Mouse (Mus musculus) mesoderm, embryonic 11.5 days (tissue): ENCODE data around the gene Gusb.
A peak's percentile ranks its signal among the peaks of the same experiment; 100 is the strongest.
"Not testable (repeated sequence)": the region's sequence is repeated elsewhere in the genome, so short reads cannot be mapped to it uniquely, and the experiment has no call there.

Experiments
- DNase-seq: peaks from one replicate; pipeline ENCODE4 v3.0.0-alpha.2; 2012; ENCODE audit warnings: low read depth, low spot score

Gusb gene

GRCm38 (mm10) chr5:130002301-130003146 lies at the start of gene Gusb:
Gene Gusb (minus strand): TSS chr5:130003049.
- peak; percentile 83 for DNase-seq

- no peak for DNase-seq
These were observed 49.7 kb upstream of the Gusb start for GRCm38 (mm10) chr5:130052510-130052909.

- no peak for DNase-seq
These were observed 48.4 kb upstream of the Gusb start for GRCm38 (mm10) chr5:130051073-130051860.

DNA sequence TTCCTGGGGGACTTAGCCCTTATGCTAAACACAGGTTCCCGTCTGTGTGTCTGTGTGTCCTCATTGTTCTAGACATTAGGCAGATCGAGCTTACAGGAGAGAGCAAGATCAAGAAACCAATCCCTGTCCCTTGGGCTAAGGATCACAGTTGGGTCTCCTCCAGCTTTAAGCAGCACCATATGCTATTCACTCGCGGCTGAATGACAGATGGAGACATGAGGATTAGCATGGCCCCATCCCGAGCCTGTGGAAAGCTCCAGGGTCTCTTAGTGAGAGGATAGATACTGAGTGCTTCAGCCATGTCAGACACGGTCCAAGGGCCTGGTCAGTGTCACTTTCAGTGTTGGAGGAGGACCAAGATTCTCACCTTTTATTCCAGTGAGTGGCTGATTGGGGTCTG lies 47.6 kb upstream of the Gusb start:
- DNase-seq, result no peak

- no peak for DNase-seq
These were observed 46.1 kb upstream of the Gusb start for GRCm38 (mm10) chr5:130048786-130049520.

GRCm38 (mm10) chr5:130047013-130047412 lies 44.2 kb upstream of the Gusb start:
- DNase-seq, result no peak

GRCm38 (mm10) chr5:130046589-130046988 lies 43.7 kb upstream of the Gusb start:
- DNase-seq, result no peak

GRCm38 (mm10) chr5:130046100-130046499 lies 43.3 kb upstream of the Gusb start:
- DNase-seq, result no peak

DNA sequence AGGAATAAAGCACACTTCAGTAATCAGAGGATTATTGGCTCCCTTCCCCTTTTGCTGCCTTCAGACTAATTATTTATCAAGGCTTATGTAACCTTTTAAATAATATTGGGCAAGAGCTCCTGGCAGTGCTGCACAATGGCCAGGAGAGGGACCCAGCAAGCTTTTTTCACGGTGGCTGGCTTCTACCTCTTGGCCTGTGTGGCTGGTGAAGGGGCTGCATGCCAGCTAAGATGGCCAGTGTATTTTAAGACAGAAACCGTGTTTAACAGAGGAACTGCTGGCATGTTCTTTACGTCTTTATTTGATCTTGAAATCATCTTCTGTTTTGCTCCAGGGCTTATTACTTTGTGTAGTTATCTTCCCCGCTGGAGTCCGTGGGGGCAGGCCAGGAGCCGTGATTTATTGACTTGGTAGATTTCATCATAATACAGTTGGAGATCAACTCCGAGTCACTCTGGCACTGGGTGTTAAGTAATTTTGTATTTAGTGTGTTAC lies 41.4 kb upstream of the Gusb start:
- peak; percentile 20 for DNase-seq

- no peak for DNase-seq
These were observed 40.9 kb upstream of the Gusb start for GRCm38 (mm10) chr5:130043741-130044140.

DNA sequence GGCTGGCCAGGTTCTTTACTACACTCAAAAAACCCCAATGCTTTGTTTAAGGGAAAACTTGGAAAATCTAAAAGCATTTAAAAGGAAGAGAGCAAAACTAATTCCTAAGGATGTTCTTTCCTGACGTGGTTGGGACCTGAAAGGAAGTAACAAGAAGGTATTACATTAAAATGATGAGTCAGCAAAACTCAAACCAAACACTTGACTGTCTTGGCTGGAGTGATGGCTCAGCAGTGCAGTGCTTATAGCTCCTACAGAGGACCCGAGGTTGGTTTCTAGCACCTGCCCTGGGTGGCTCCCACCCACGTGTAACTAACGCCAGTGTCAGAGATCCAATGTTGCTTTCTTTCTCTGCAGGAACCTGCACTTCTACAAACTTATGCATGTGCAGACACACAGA lies 38.4 kb upstream of the Gusb start:
- DNase-seq, result no peak

DNA sequence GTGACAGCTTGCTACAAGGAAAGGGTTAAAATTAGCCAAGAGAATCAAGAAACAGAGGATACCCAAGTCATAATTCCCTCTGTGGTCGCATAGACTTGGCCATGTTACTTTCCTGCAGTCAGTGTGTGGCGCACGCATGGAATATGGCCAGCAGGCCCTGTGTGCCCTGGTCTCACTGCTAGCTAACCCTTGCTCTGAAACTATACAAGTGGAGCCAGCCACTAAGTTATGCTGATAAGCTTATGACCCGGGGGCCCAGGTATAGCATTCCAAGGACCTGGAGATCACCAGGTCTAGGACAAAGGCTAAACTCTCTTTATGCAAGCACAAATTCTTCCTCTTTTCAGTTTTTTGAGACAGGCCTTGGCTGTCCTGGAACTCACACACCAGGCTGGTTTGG lies 37.9 kb upstream of the Gusb start:
- no peak for DNase-seq

DNA sequence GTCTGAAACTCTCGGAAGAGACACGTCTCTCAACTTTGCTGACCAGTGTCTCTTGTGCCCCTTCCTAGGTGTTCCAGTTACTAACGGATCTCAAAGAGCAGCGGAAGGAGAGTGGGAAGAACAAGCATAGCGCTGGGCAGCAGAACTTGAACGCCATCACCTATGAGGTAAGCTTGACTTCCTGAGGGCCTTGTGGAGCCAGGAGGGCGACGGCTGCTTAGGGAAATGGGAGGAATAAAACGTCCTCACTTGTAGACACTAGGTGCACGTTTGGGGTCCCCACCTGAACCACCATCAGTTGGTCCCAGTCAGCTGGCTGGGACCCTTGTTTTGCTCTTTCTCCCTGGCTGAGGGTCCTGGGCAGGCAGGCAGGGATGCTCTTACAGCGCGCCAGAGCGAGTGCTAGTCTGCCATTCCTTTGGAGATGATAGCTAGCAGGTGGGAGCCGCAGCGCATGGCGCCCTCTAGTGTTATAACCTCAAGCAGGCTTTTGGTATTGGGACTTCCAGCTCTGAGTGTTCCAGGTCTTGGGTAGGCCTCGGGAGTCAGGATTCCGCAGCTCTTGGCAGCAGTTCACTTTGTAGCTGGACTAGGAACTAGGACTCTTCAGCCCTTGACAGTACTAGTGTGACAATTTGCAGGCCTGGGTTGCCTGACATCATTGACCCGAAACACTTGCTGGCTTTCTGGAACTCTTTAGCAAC lies 35.1 kb upstream of the Gusb start:
- DNase-seq, result peak; percentile 78

DNA sequence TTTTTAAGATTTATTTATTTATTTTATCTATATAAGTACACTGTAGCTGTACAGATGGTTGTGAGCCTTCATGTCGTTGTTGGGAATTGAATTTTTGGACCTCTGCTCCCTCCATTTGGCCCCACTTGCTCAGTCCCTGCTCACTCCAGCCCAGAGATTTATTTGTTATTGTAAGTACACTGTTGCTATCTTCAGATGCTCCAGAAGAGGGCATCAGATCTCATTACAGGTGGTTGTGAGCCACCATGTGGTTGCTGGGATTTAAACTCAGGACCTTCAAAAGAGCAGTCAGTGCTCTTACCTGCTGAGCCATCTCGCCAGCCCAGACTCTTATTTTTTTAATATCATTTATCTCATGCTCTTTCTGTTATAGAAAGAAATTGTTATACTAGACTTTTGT lies 33.5 kb upstream of the Gusb start:
- not testable (repeated sequence) for DNase-seq

- DNase-seq, result no peak
These were observed 31.0 kb upstream of the Gusb start for GRCm38 (mm10) chr5:130033869-130034268.

GRCm38 (mm10) chr5:130031410-130032390 lies 28.9 kb upstream of the Gusb start:
- no peak for DNase-seq

DNA sequence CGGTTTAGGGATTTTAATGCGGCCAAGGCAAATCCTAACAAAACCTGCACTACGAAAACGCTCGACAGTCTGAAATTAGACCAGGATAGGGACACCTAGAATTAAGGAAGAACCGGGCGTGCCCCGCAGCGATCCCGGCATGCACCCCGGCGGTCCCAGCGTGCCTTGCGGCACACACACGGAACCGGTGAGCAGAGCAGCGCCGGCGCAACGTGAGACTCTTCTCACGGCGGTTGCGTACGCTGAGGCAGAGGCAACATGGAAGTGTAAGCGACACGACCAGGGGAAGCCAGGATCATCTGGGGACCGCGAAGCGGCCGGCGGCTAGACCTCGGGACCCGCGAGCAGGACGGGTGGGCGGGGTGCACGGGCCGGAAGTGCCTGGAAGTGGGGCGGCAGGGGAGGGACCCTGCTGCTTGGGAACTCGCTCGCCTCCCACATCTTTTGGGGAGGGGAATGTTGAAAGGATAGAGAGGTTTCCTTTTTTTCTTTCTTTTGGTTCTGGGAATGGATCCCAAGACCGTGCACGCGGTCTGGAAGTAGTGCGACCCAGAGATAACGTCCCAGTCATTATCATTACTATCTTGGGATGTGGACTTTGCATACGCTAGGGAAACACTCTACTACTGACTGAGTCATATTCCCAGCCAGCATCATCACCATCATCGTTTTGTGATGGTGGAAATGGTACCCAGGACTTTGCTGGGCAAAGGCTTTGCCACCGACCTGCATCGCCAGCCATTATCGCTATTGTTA lies 26.5 kb upstream of the Gusb start, which contains the start of the genes Asl and Crcp:
Gene Asl (minus strand): TSS at position 106 of the 756 bp plus-strand sequence.
Gene Crcp (plus strand): TSS at position 149 of the 756 bp plus-strand sequence.
- peak; percentile 75 for DNase-seq

- no peak for DNase-seq
These were observed 24.8 kb upstream of the Gusb start for GRCm38 (mm10) chr5:130027696-130028095.

GRCm38 (mm10) chr5:130027134-130027533 lies 24.3 kb upstream of the Gusb start:
- DNase-seq, result no peak
